Mouse (Mus musculus): ENCODE results near the gene Ldlr. TPM values are rescaled to one million over a fixed set of nuclear protein-coding genes. Genes with fewer than 3 reads are reported as not detected.
"Not testable (repeated sequence)": the region's sequence is repeated elsewhere in the genome, so short reads cannot be mapped to it uniquely, and the experiment has no call there.

Ldlr gene
- total RNA-seq, 2 experiments from 2014 or later = 25.6 to 51.5 TPM

- ATAC-seq (ENCODE audit: poor library complexity, severe bottlenecking) = peak; percentile 71; the same call in 1 of the 2 replicates
Measured at GRCm38 (mm10) chr9:21786906-21787305, 63.6 kb downstream of the Ldlr start.

GRCm38 (mm10) chr9:21787654-21788053 is 64.4 kb downstream of the Ldlr start:
- no peak for ATAC-seq (ENCODE audit: poor library complexity, severe bottlenecking)

- no peak for ATAC-seq (ENCODE audit: poor library complexity, severe bottlenecking)
Measured at GRCm38 (mm10) chr9:21788234-21788633, 65.0 kb downstream of the Ldlr start.

GRCm38 (mm10) chr9:21791861-21792260 is 68.6 kb downstream of the Ldlr start:
- no peak for ATAC-seq (ENCODE audit: poor library complexity, severe bottlenecking)

GRCm38 (mm10) chr9:21792644-21793043 is 69.4 kb downstream of the Ldlr start:
- no peak for ATAC-seq (ENCODE audit: poor library complexity, severe bottlenecking)

- not testable (repeated sequence) for ATAC-seq (ENCODE audit: poor library complexity, severe bottlenecking)
Measured at GRCm38 (mm10) chr9:21793507-21793906, 70.2 kb downstream of the Ldlr start.

GRCm38 (mm10) chr9:21794344-21794834 is 71.1 kb downstream of the Ldlr start:
- no peak for ATAC-seq (ENCODE audit: poor library complexity, severe bottlenecking)

- no peak for ATAC-seq (ENCODE audit: poor library complexity, severe bottlenecking)
Measured at GRCm38 (mm10) chr9:21794925-21795324, 71.6 kb downstream of the Ldlr start.

GRCm38 (mm10) chr9:21795579-21795978 is 72.3 kb downstream of the Ldlr start:
- ATAC-seq (ENCODE audit: poor library complexity, severe bottlenecking) = no peak

GRCm38 (mm10) chr9:21796259-21796658 is 73.0 kb downstream of the Ldlr start:
- ATAC-seq (ENCODE audit: poor library complexity, severe bottlenecking) = no peak

- ATAC-seq (ENCODE audit: poor library complexity, severe bottlenecking) = no peak
Measured at GRCm38 (mm10) chr9:21796919-21797318, 73.6 kb downstream of the Ldlr start.

GRCm38 (mm10) chr9:21797921-21798344 is 74.7 kb downstream of the Ldlr start:
- peak; percentile 23; the same call in 1 of the 2 replicates for ATAC-seq (ENCODE audit: poor library complexity, severe bottlenecking)

- ATAC-seq (ENCODE audit: poor library complexity, severe bottlenecking) = peak; percentile 83
Measured at GRCm38 (mm10) chr9:21798345-21799009, 75.2 kb downstream of the Ldlr start, which contains the start of gene Kank2. TSS of gene Kank2 (minus strand) at chr9:21798744.

GRCm38 (mm10) chr9:21799010-21799350 is 75.7 kb downstream of the Ldlr start:
- ATAC-seq (ENCODE audit: poor library complexity, severe bottlenecking) = no peak

Other genes with a start within 250 kb of the Ldlr start
- gene Tmed1, start 213.2 kb upstream of the Ldlr start, total RNA-seq (2015) = 5.4 and 6.2 TPM in 2 replicates
- gene Tmed1, start 213.2 kb upstream of the Ldlr start, total RNA-seq (2017) = 8.7 and 9.3 TPM in 2 replicates
- 179 and 187 TPM in 2 replicates for gene AB124611, start 197.3 kb upstream of the Ldlr start, total RNA-seq (2015)
- 290 and 296 TPM in 2 replicates for gene AB124611, start 197.3 kb upstream of the Ldlr start, total RNA-seq (2017)
- 19.1 and 26.3 TPM in 2 replicates for gene Carm1, start 176.6 kb upstream of the Ldlr start, total RNA-seq (2015)
- gene Carm1, start 176.6 kb upstream of the Ldlr start, total RNA-seq (2017) = 8.5 and 14.1 TPM in 2 replicates
- 20.5 and 22.2 TPM in 2 replicates for gene Timm29, start 130.8 kb upstream of the Ldlr start, total RNA-seq (2015)
- gene Timm29, start 130.8 kb upstream of the Ldlr start, total RNA-seq (2017) = 21.3 and 22.3 TPM in 2 replicates
- 5.2 and 5.4 TPM in 2 replicates for gene Yipf2, start 130.7 kb upstream of the Ldlr start, total RNA-seq (2015)
- 5.9 and 8.7 TPM in 2 replicates for gene Yipf2, start 130.7 kb upstream of the Ldlr start, total RNA-seq (2017)
- gene Smarca4, start 107.3 kb upstream of the Ldlr start, total RNA-seq (2015) = 41.7 and 43.5 TPM in 2 replicates
- 46.0 and 56.5 TPM in 2 replicates for gene Smarca4, start 107.3 kb upstream of the Ldlr start, total RNA-seq (2017)
- 49.8 and 57.8 TPM in 2 replicates for gene Spc24, start 36.8 kb downstream of the Ldlr start, total RNA-seq (2015)
- 127 and 156 TPM in 2 replicates for gene Spc24, start 36.8 kb downstream of the Ldlr start, total RNA-seq (2017)
- gene Kank2, start 75.3 kb downstream of the Ldlr start, total RNA-seq (2015) = 0.73 and 1.2 TPM in 2 replicates
- gene Kank2, start 75.3 kb downstream of the Ldlr start, total RNA-seq (2017) = 0.49 and 1.1 TPM in 2 replicates
- 1.6 and 2.0 TPM in 2 replicates for gene Angptl8, start 112.0 kb downstream of the Ldlr start, total RNA-seq (2015)
- 3.3 TPM in 1 of 2 replicates, not detected in the other for gene Angptl8, start 112.0 kb downstream of the Ldlr start, total RNA-seq (2017)
- gene Dock6, start 129.2 kb downstream of the Ldlr start, total RNA-seq (2015) = 2.3 and 2.6 TPM in 2 replicates
- 1.3 and 1.5 TPM in 2 replicates for gene Dock6, start 129.2 kb downstream of the Ldlr start, total RNA-seq (2017)
- gene Rab3d, start 194.7 kb downstream of the Ldlr start, total RNA-seq (2015) = 36.7 and 44.4 TPM in 2 replicates
- 66.4 and 92.7 TPM in 2 replicates for gene Rab3d, start 194.7 kb downstream of the Ldlr start, total RNA-seq (2017)
- gene Ccdc159, start 204.0 kb downstream of the Ldlr start, total RNA-seq (2015) = 0.22 and 1.0 TPM in 2 replicates
- 0.53 TPM in 1 of 2 replicates, not detected in the other for gene Ccdc159, start 204.0 kb downstream of the Ldlr start, total RNA-seq (2017)
- gene Tmem205, start 204.1 kb downstream of the Ldlr start, total RNA-seq (2015) = 40.9 and 48.2 TPM in 2 replicates
- 8.0 and 14.1 TPM in 2 replicates for gene Tmem205, start 204.1 kb downstream of the Ldlr start, total RNA-seq (2017)
- 0.57 and 0.96 TPM in 2 replicates for gene Plppr2, start 213.6 kb downstream of the Ldlr start, total RNA-seq (2015)
- 0.65 TPM in 1 of 2 replicates, not detected in the other for gene Plppr2, start 213.6 kb downstream of the Ldlr start, total RNA-seq (2017)
- gene Swsap1, start 232.3 kb downstream of the Ldlr start, total RNA-seq (2015) = 3.7 and 4.3 TPM in 2 replicates
- gene Swsap1, start 232.3 kb downstream of the Ldlr start, total RNA-seq (2017) = 6.5 and 6.6 TPM in 2 replicates
- gene Epor, start 240.0 kb downstream of the Ldlr start, total RNA-seq (2015) = 0.45 and 0.84 TPM in 2 replicates
- gene Epor, start 240.0 kb downstream of the Ldlr start, total RNA-seq (2017) = 0.28 and 1.2 TPM in 2 replicates